Mouse (Mus musculus) cerebellum, adult 2 months (tissue): ENCODE measurements around the gene Prss45.

ENCODE experiments used
- CTCF ChIP-seq: fragments of 200-500 bp; IDR thresholded peaks from 2 replicates; pipeline ENCODE4 v1.5.1; 2011; ENCODE audit warnings: low read depth, mild to moderate bottlenecking, control low read depth, low read length, moderate library complexity, borderline replicate concordance; ENCODE audit not compliant: insufficient read depth
- POLR2A ChIP-seq: fragments of 200-500 bp; IDR thresholded peaks from 2 replicates; pipeline ENCODE4 v1.6.1; 2011; ENCODE audit warnings: low read length, control low read depth, borderline replicate concordance; ENCODE audit not compliant: insufficient read depth

DNA sequence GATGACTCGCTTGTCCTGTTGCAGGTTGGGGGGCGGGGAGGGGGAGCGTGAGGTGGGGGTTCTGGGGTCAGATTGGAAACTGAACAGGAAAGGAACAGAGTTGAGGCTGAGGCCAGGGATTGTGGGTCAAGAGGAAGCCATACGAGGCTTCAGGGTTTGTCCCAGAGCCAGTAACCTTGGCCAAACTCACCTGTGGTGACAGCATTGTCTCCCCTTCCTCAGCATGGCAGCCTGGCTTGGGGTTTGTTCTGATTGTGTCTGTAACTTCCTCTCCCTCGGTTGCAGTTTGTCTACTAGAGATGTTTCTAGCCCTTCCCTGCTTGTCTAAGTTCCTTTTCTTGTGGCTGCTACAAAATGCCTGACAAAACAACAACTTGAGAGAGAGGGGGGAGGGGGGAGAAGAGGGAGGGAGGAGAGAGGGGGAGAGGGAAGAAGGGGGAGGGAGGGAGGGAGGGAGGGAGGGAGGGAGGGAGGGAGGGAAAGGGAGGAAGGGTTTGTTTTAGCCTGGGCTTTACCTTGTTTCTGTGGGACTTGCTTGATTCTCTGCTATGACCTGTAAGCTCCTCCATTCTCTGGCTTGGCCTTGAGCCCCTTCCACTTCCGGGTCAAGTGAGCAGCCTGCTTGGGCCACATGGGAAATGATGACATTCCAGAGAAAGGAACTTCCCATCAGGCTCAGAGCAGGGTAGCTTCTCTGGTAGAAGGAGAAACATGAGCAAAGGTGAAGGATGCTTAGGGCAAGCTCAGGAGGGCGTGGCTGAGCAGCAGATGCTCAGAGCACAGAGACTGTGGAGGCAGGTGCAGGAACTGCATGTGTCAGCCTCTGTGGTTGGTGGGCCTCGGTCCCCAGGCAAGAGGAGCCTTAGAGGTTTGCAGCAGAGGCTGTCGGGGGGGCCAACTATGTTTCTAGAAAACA, 53.3 kb downstream of the Prss45 start:
- TF ChIP-seq CTCF: no peak
- no peak for TF ChIP-seq POLR2A
